In genomic region chr3:19828518-19829246, GRCm38 (mm10) we compare ENCODE assay signal across 22 mouse cellular contexts.
A peak's percentile ranks its signal among the peaks of the same experiment; 100 is the strongest.
DNase-seq lines count a peak whose midpoint lies in the region; ATAC-seq lines count a peak whose summit lies in the region.
"Had no signal": no experiment of that assay in that cellular context is flagged by ENCODE, and none has a peak within 500 bp of the region (broad histone marks: within the 10 kb centered on the region; RNA-seq: fewer than 3 reads in every experiment).

No protein-coding gene starts in this region.

- no peak overlapping the region for H3K9ac ChIP-seq in midbrain, embryonic 13.5 days (replicated peaks)
- H3K9ac ChIP-seq in forebrain, embryonic 12.5 days: no peak overlapping the region
- H3K9ac ChIP-seq in forebrain, embryonic 16.5 days (replicated peaks; ENCODE audit: low read depth, low read length): no peak overlapping the region
- H3K9ac ChIP-seq: embryonic facial prominence, embryonic 15.5 days; hindbrain, embryonic 13.5 days had no signal

- H3K27ac ChIP-seq in midbrain, embryonic 13.5 days: no peak overlapping the region
- no peak overlapping the region for H3K27ac ChIP-seq in midbrain, embryonic 10.5 days (replicated peaks)
- H3K27ac ChIP-seq in forebrain, embryonic 12.5 days: no peak overlapping the region
- H3K27ac ChIP-seq in forebrain, embryonic 16.5 days (ENCODE audit: low read length): no peak overlapping the region
- H3K27ac ChIP-seq in limb, embryonic 10.5 days: no peak overlapping the region
- H3K27ac ChIP-seq: embryonic facial prominence, embryonic 15.5 days; hindbrain, embryonic 13.5 days; hindbrain, postnatal 0 days had no signal

- 52% methylated on average over 5 of the region's 5 CpGs for WGBS in midbrain, embryonic 13.5 days
- WGBS in midbrain, embryonic 10.5 days: 80% methylated on average over 5 of the region's 5 CpGs
- WGBS in forebrain, embryonic 12.5 days: 47% methylated on average over 5 of the region's 5 CpGs
- WGBS in forebrain, embryonic 16.5 days: 23% methylated on average over 5 of the region's 5 CpGs
- WGBS in limb, embryonic 10.5 days: 92% methylated on average over 5 of the region's 5 CpGs

- no peaks in the 10 kb centered on the region for H3K27me3 ChIP-seq in midbrain, embryonic 13.5 days
- no peaks in the 10 kb centered on the region for H3K27me3 ChIP-seq in midbrain, embryonic 10.5 days (ENCODE audit: low read depth, poor library complexity, severe bottlenecking)
- H3K27me3 ChIP-seq in forebrain, embryonic 12.5 days: no peaks in the 10 kb centered on the region
- H3K27me3 ChIP-seq in forebrain, embryonic 16.5 days (replicated peaks; ENCODE audit: control insufficient read depth, insufficient read depth, low read length): no peaks in the 10 kb centered on the region
- no peaks in the 10 kb centered on the region for H3K27me3 ChIP-seq in limb, embryonic 10.5 days (ENCODE audit: low read depth, poor library complexity, severe bottlenecking)
- H3K27me3 ChIP-seq: embryonic facial prominence, embryonic 15.5 days; hindbrain, embryonic 13.5 days had no signal

- H3K4me2 ChIP-seq in midbrain, embryonic 13.5 days (replicated peaks): no peak overlapping the region
- no peak overlapping the region for H3K4me2 ChIP-seq in forebrain, embryonic 12.5 days
- H3K4me2 ChIP-seq in forebrain, embryonic 16.5 days (ENCODE audit: low read length): no peak overlapping the region
- H3K4me2 ChIP-seq: embryonic facial prominence, embryonic 15.5 days; hindbrain, embryonic 13.5 days had no signal

- no peak overlapping the region for H3K4me3 ChIP-seq in midbrain, embryonic 13.5 days (replicated peaks)
- H3K4me3 ChIP-seq in midbrain, embryonic 10.5 days: no peak overlapping the region
- no peak overlapping the region for H3K4me3 ChIP-seq in forebrain, embryonic 12.5 days (replicated peaks)
- H3K4me3 ChIP-seq in forebrain, embryonic 16.5 days (replicated peaks; ENCODE audit: low read length): no peak overlapping the region
- no peak overlapping the region for H3K4me3 ChIP-seq in limb, embryonic 10.5 days
- H3K4me3 ChIP-seq: embryonic facial prominence, embryonic 15.5 days; erythroblast, embryonic 14.5 days; hindbrain, embryonic 13.5 days had no signal

- no peaks in the 10 kb centered on the region for H3K36me3 ChIP-seq in midbrain, embryonic 13.5 days
- no peaks in the 10 kb centered on the region for H3K36me3 ChIP-seq in midbrain, embryonic 10.5 days
- H3K36me3 ChIP-seq in forebrain, embryonic 12.5 days (replicated peaks): no peaks in the 10 kb centered on the region
- H3K36me3 ChIP-seq in forebrain, embryonic 16.5 days (ENCODE audit: control insufficient read depth, insufficient read depth): no peaks in the 10 kb centered on the region
- no peaks in the 10 kb centered on the region for H3K36me3 ChIP-seq in limb, embryonic 10.5 days
- H3K36me3 ChIP-seq: embryonic facial prominence, embryonic 15.5 days; hindbrain, embryonic 13.5 days had no signal

- DNase-seq in midbrain, embryonic 10.5 days (ENCODE audit: low spot score): no peak
- peak; percentile 21 for DNase-seq in Muller cell, postnatal 12 days (ENCODE audit: inconsistent ontology term)
- DNase-seq in spleen, postnatal 4 days (ENCODE audit: low spot score in 2 of 2): no peak
- no peak for DNase-seq in limb, embryonic 10.5 days (ENCODE audit: low spot score)
- no peak for DNase-seq in lung, adult 18-20 months
- DNase-seq: adrenal gland, postnatal 25 days; cerebellum, adult 11 months; cerebellum, adult 8-10 months; cerebellum, postnatal 14 days; embryo, embryonic 11 days; gastrocnemius, postnatal 36 days; heart, adult 11 months; heart, postnatal 10 days had no signal

- ATAC-seq in midbrain, embryonic 13.5 days: 0 out of 2 replicates have a peak, but pooled peaks have one; percentile 43
- ATAC-seq in forebrain, embryonic 12.5 days (ENCODE audit: low FRiP score): peak; percentile 69; the same call in 1 of the 2 replicates
- peak; percentile 96 for ATAC-seq in forebrain, embryonic 16.5 days
- ATAC-seq: activated CD4-positive, CD25-positive, alpha-beta regulatory T cell, adult 4 months; hindbrain, postnatal 0 days; Patski had no signal

- no peaks in the 10 kb centered on the region for H3K4me1 ChIP-seq in midbrain, embryonic 13.5 days (replicated peaks)
- no peaks in the 10 kb centered on the region for H3K4me1 ChIP-seq in midbrain, embryonic 10.5 days
- no peaks in the 10 kb centered on the region for H3K4me1 ChIP-seq in forebrain, embryonic 12.5 days
- H3K4me1 ChIP-seq in forebrain, embryonic 16.5 days (replicated peaks; ENCODE audit: control insufficient read depth, insufficient read depth, low read length): no peaks in the 10 kb centered on the region
- no peaks in the 10 kb centered on the region for H3K4me1 ChIP-seq in limb, embryonic 10.5 days
- H3K4me1 ChIP-seq: embryonic facial prominence, embryonic 15.5 days; hindbrain, embryonic 13.5 days had no signal

- no peaks in the 10 kb centered on the region for H3K9me3 ChIP-seq in midbrain, embryonic 13.5 days
- H3K9me3 ChIP-seq in midbrain, embryonic 10.5 days (replicated peaks): no peaks in the 10 kb centered on the region
- H3K9me3 ChIP-seq in forebrain, embryonic 12.5 days: no peaks in the 10 kb centered on the region
- H3K9me3 ChIP-seq in forebrain, embryonic 16.5 days (ENCODE audit: control insufficient read depth, low read length): no peaks in the 10 kb centered on the region
- H3K9me3 ChIP-seq in limb, embryonic 10.5 days (replicated peaks): no peaks in the 10 kb centered on the region
- H3K9me3 ChIP-seq: embryonic facial prominence, embryonic 15.5 days; hindbrain, embryonic 13.5 days had no signal

Comparison
In these comparisons a context has a peak if more than half of its experiments do, and no peak if none do; other contexts are left out.
1. ATAC-seq: peak in every context shown above with its lines; median percentile 96 in forebrain, embryonic 16.5 days; 69 in forebrain, embryonic 12.5 days; 43 in midbrain, embryonic 13.5 days.